Mouse (Mus musculus) midbrain, embryonic 15.5 days (tissue): Measurements from ENCODE around the gene Tspan2. TPM values are rescaled to one million over a fixed set of nuclear protein-coding genes. Genes with fewer than 3 reads are reported as not detected.

Source experiments
- ATAC-seq: fragments of 200-750 bp; cut with Nextera tagmentation; replicated peaks from 2 replicates; pipeline ENCODE4 v1.8.0; 2017; ENCODE audit warnings: moderate TSS enrichment
- H3K27ac ChIP-seq: fragments of 300-500 bp; sonication (generic); 2 replicates; pipeline ENCODE4 v1.5.1; 2015; ENCODE audit warnings: mild to moderate bottlenecking, inconsistent platforms
- H3K27me3 ChIP-seq: fragments of 300-500 bp; sonication (generic); replicated peaks from 2 replicates; pipeline ENCODE4 v1.6.1; 2015; ENCODE audit warnings: inconsistent platforms
- H3K36me3 ChIP-seq: fragments of 300-500 bp; sonication (generic); replicated peaks from 2 replicates; pipeline ENCODE4 v1.6.1; 2015; ENCODE audit warnings: inconsistent platforms
- H3K4me1 ChIP-seq: fragments of 300-500 bp; sonication (generic); 2 replicates; pipeline ENCODE4 v1.6.1; 2015; ENCODE audit warnings: inconsistent platforms
- H3K4me2 ChIP-seq: fragments of 300-500 bp; sonication (generic); 2 replicates; pipeline ENCODE4 v1.6.1; 2015; ENCODE audit warnings: inconsistent platforms, mild to moderate bottlenecking, moderate library complexity
- H3K4me3 ChIP-seq: fragments of 300-500 bp; sonication (generic); 2 replicates; pipeline ENCODE4 v1.5.1; 2015; ENCODE audit warnings: mild to moderate bottlenecking, inconsistent platforms
- H3K9ac ChIP-seq: fragments of 300-500 bp; sonication (generic); 2 replicates; pipeline ENCODE4 v1.6.1; 2015; ENCODE audit warnings: mild to moderate bottlenecking, inconsistent platforms
- H3K9me3 ChIP-seq: fragments of 300-500 bp; sonication (generic); 2 replicates; pipeline ENCODE4 v1.6.1; 2016; ENCODE audit warnings: inconsistent platforms
- polyA plus RNA-seq: library from polyadenylated mRNA; unstranded; fragments of >200 nt; fragmentation: Nextera tagmentation; extraction: Ambion mirVana; gene quantifications from 2 replicates; pipeline ENCODE4 v1.2.1, GENCODE M21; 2015

Gene Tspan2
- polyA plus RNA-seq, 1 experiment from 2014 or later: 9.6 TPM

DNA sequence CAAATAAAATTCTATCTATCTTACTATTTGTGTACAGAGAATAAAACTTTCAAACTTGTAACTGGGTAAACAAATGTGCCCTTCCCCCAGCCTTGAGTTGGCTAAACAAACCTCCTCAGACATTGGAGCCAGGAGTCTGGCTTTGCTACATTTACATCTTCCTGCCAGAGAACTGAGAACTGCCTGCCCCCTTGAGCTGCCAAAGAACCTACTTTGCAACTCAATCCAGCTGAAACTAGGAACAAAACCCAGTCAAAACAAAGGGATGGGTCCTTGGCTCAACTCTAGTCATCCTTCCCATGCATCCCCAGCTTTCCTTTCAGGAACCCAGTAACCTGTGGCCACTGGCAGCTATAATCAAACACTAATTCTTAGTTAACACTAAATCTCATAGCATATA lies 114.3 kb downstream of the Tspan2 start:
- H3K4me1 ChIP-seq: no peaks in the 10 kb centered on the region
- H3K36me3 ChIP-seq: no peaks in the 10 kb centered on the region
- H3K9me3 ChIP-seq: no peaks in the 10 kb centered on the region
- H3K4me2 ChIP-seq: no peak overlapping the region
- H3K4me3 ChIP-seq: no peak overlapping the region
- H3K9ac ChIP-seq: no peak overlapping the region
- no peaks in the 10 kb centered on the region for H3K27me3 ChIP-seq
- H3K27ac ChIP-seq: no peak overlapping the region
- ATAC-seq: no peak

Other genes starting within 250 kb of the Tspan2 start
- gene Tshb, start 48.2 kb downstream of the Tspan2 start, polyA plus RNA-seq: 0.73 and 0.81 TPM in 2 replicates
- not detected in 2 replicates for gene Sycp1, start 201.6 kb downstream of the Tspan2 start, polyA plus RNA-seq
- 0.05 and 0.17 TPM in 2 replicates for gene Nr1h5, start 229.6 kb downstream of the Tspan2 start, polyA plus RNA-seq